In genomic region chr10:40443371-40443770, GRCm38 (mm10) we compare ENCODE assay signal across 14 mouse cellular contexts.
A peak's percentile ranks its signal among the peaks of the same experiment; 100 is the strongest.
DNase-seq lines count a peak whose midpoint lies in the region; ATAC-seq and TF ChIP-seq lines count a peak whose summit lies in the region.
"Had no signal": no experiment of that assay in that cellular context is flagged by ENCODE, and none has a peak within 500 bp of the region (broad histone marks: within the 10 kb centered on the region; RNA-seq: fewer than 3 reads in every experiment).

No protein-coding gene starts in this region.

- no peaks in the 10 kb centered on the region for H3K9me3 ChIP-seq in embryonic facial prominence, embryonic 15.5 days (replicated peaks)
- H3K9me3 ChIP-seq in embryonic facial prominence, embryonic 10.5 days = 0 out of 2 replicates have a peak, but pooled peaks cover 3% of the 10 kb centered on the region
- H3K9me3 ChIP-seq: heart, embryonic 13.5 days had no signal

- no peak for DNase-seq in embryonic facial prominence, embryonic 10.5 days (ENCODE audit: low spot score)
- DNase-seq in left cerebral cortex, adult 2 months (ENCODE audit: extremely low spot score in 1 of 2, low spot score in 2 of 2) = no peak
- DNase-seq in left cerebral cortex, adult 9 months (ENCODE audit: low spot score in 2 of 2) = no peak
- DNase-seq in embryo, embryonic 10.5 days (ENCODE audit: low spot score) = peak; percentile 47
- peak; percentile 29 for DNase-seq in retina, postnatal 1 day
- no peak for DNase-seq in urinary bladder, postnatal 10 days (ENCODE audit: low spot score)
- DNase-seq in cerebellum, postnatal 4 days (ENCODE audit: low spot score in 2 of 2) = no peak
- DNase-seq: adrenal gland, postnatal 25 days; gastrocnemius, postnatal 36 days; kidney, postnatal 25 days had no signal

- no peak overlapping the region for H3K4me3 ChIP-seq in embryonic facial prominence, embryonic 15.5 days (replicated peaks)
- no peak overlapping the region for H3K4me3 ChIP-seq in embryonic facial prominence, embryonic 10.5 days
- H3K4me3 ChIP-seq in left cerebral cortex, adult 2 months = no peak overlapping the region
- H3K4me3 ChIP-seq: heart, embryonic 13.5 days had no signal

- no peak overlapping the region for H3K4me2 ChIP-seq in embryonic facial prominence, embryonic 15.5 days (replicated peaks)
- H3K4me2 ChIP-seq: heart, embryonic 13.5 days; hindbrain, embryonic 14.5 days; liver, embryonic 11.5 days had no signal

- 62% methylated on average over 7 of the region's 7 CpGs for WGBS in embryonic facial prominence, embryonic 15.5 days
- WGBS in embryonic facial prominence, embryonic 10.5 days = 45% methylated on average over 7 of the region's 7 CpGs

- H3K9ac ChIP-seq in embryonic facial prominence, embryonic 15.5 days = no peak overlapping the region
- H3K9ac ChIP-seq: heart, embryonic 13.5 days; hindbrain, embryonic 14.5 days had no signal

- H3K36me3 ChIP-seq in embryonic facial prominence, embryonic 15.5 days = no peaks in the 10 kb centered on the region
- peaks cover 14% of the 10 kb centered on the region for H3K36me3 ChIP-seq in embryonic facial prominence, embryonic 10.5 days (replicated peaks)

- TF ChIP-seq CTCF in left cerebral cortex, adult 2 months (IDR thresholded peaks at IDR 0.05) = no peak

- peak overlapping the region; percentile 30; the same call in 1 of the 2 replicates for H3K27ac ChIP-seq in embryonic facial prominence, embryonic 15.5 days (replicated peaks)
- H3K27ac ChIP-seq in embryonic facial prominence, embryonic 10.5 days (replicated peaks) = no peak overlapping the region
- H3K27ac ChIP-seq in left cerebral cortex, adult 2 months = peak overlapping the region; percentile 71
- H3K27ac ChIP-seq: heart, embryonic 13.5 days had no signal

- intact Hi-C loops in left cerebral cortex, adult 2 months (cut with DNase I) = no loop called here

- H3K27me3 ChIP-seq in embryonic facial prominence, embryonic 15.5 days = no peaks in the 10 kb centered on the region
- no peaks in the 10 kb centered on the region for H3K27me3 ChIP-seq in embryonic facial prominence, embryonic 10.5 days (replicated peaks; ENCODE audit: low read depth, poor library complexity, severe bottlenecking)
- H3K27me3 ChIP-seq: heart, embryonic 13.5 days had no signal

- ATAC-seq in embryonic facial prominence, embryonic 15.5 days (ENCODE audit: insufficient number of reproducible peaks, low FRiP score, low TSS enrichment, low read depth) = no peak

- 0 out of 2 replicates have a peak, but pooled peaks cover 6% of the 10 kb centered on the region for H3K4me1 ChIP-seq in embryonic facial prominence, embryonic 15.5 days
- H3K4me1 ChIP-seq in embryonic facial prominence, embryonic 10.5 days = peaks cover 40% of the 10 kb centered on the region

Comparison
In these comparisons a context has a peak if more than half of its experiments do, and no peak if none do; other contexts are left out.
1. DNase-seq: peak in embryo, embryonic 10.5 days (single experiment) and retina, postnatal 1 day (single experiment); none in embryonic facial prominence, embryonic 10.5 days (single experiment), left cerebral cortex, adult 2 months (0 of 2), left cerebral cortex, adult 9 months (0 of 2), urinary bladder, postnatal 10 days (single experiment) and cerebellum, postnatal 4 days (0 of 2).